Mouse (Mus musculus) hindbrain, embryonic 13.5 days (tissue): Measurements from ENCODE around the gene 4933407L21Rik. TPM values are rescaled to one million over a fixed set of nuclear protein-coding genes. Genes with fewer than 3 reads are reported as not detected.
A peak's percentile ranks its signal among the peaks of the same experiment; 100 is the strongest.

Source experiments
- ATAC-seq: fragments of 200-750 bp; cut with Nextera tagmentation; 2 replicates; pipeline ENCODE4 v1.8.0; 2017; ENCODE audit warnings: moderate TSS enrichment; ENCODE audit not compliant: low FRiP score
- H3K27ac ChIP-seq: fragments of 300-500 bp; sonication (generic); 2 replicates; pipeline ENCODE4 v1.5.1; 2015; ENCODE audit warnings: inconsistent platforms, mild to moderate bottlenecking, moderate library complexity
- H3K27me3 ChIP-seq: fragments of 300-500 bp; sonication (generic); 2 replicates; pipeline ENCODE4 v1.6.1; 2015; ENCODE audit warnings: mild to moderate bottlenecking, inconsistent platforms
- H3K36me3 ChIP-seq: fragments of 300-500 bp; sonication (generic); 2 replicates; pipeline ENCODE4 v1.6.1; 2015; ENCODE audit warnings: mild to moderate bottlenecking, inconsistent platforms
- H3K4me1 ChIP-seq: fragments of 300-500 bp; sonication (generic); replicated peaks from 2 replicates; pipeline ENCODE4 v1.6.1; 2015; ENCODE audit warnings: inconsistent platforms
- H3K4me2 ChIP-seq: fragments of 300-500 bp; sonication (generic); 2 replicates; pipeline ENCODE4 v1.6.1; 2015; ENCODE audit warnings: inconsistent platforms, mild to moderate bottlenecking, moderate library complexity
- H3K4me3 ChIP-seq: fragments of 300-500 bp; sonication (generic); 2 replicates; pipeline ENCODE4 v1.5.1; 2015; ENCODE audit warnings: mild to moderate bottlenecking, inconsistent platforms
- H3K9ac ChIP-seq: fragments of 300-500 bp; sonication (generic); 2 replicates; pipeline ENCODE4 v1.6.1; 2015; ENCODE audit warnings: mild to moderate bottlenecking, inconsistent platforms
- H3K9me3 ChIP-seq: fragments of 300-500 bp; sonication (generic); 2 replicates; pipeline ENCODE4 v1.6.1; 2016; ENCODE audit warnings: inconsistent platforms
- WGBS: fragments of 180-500 bp; shearing (Covaris S2); methylation state at CpG from one replicate; pipeline ENCODE4 v1.1.7; 2015; 5-methylcytosine and 5-hydroxymethylcytosine counted together
- polyA plus RNA-seq: library from polyadenylated mRNA; unstranded; fragments of >200 nt; fragmentation: Nextera tagmentation; extraction: Ambion mirVana; gene quantifications from 2 replicates; pipeline ENCODE4 v1.2.1, GENCODE M21; 2015

Gene 4933407L21Rik
- polyA plus RNA-seq, 1 experiment from 2014 or later, result 3.5 TPM

GRCm38 (mm10) chr1:85900521-85901333 lies 27.6 kb upstream of the 4933407L21Rik start:
- Histone ChIP-seq H3K4me2 (no peak overlapping the region), H3K36me3 (peaks cover 30% of the 10 kb centered on the region), H3K27me3 (no peaks in the 10 kb centered on the region), H3K27ac (peak overlapping the region; percentile 79), H3K4me1 (peaks cover 76% of the 10 kb centered on the region), H3K9ac (peak overlapping the region; percentile 66; the same call in 1 of the 2 replicates), H3K9me3 (no peaks in the 10 kb centered on the region), H3K4me3 (no peak overlapping the region)
- WGBS, result 80% methylated on average over 7 of the region's 7 CpGs
- ATAC-seq, result no peak

- Histone ChIP-seq H3K27me3 (no peaks in the 10 kb centered on the region), H3K4me2 (no peak overlapping the region), H3K9me3 (no peaks in the 10 kb centered on the region), H3K27ac (peak overlapping the region; percentile 79), H3K9ac (no peak overlapping the region), H3K4me1 (peaks cover 67% of the 10 kb centered on the region), H3K36me3 (peaks cover 39% of the 10 kb centered on the region), H3K4me3 (no peak overlapping the region)
- ATAC-seq, result peak; percentile 48
- WGBS, result 59% methylated on average over 3 of the region's 3 CpGs
These were observed 26.7 kb upstream of the 4933407L21Rik start for GRCm38 (mm10) chr1:85901516-85902107.

- ATAC-seq, result peak; percentile 78
- H3K27me3 ChIP-seq, result no peaks in the 10 kb centered on the region
- H3K4me1 ChIP-seq, result peaks cover 62% of the 10 kb centered on the region
- 35% methylated on average over 6 of the region's 7 CpGs for WGBS
- no peak overlapping the region for H3K9ac ChIP-seq
- H3K4me2 ChIP-seq, result no peak overlapping the region
- H3K4me3 ChIP-seq, result no peak overlapping the region
- H3K27ac ChIP-seq, result peak overlapping the region; percentile 79
- H3K9me3 ChIP-seq, result no peaks in the 10 kb centered on the region
- H3K36me3 ChIP-seq, result peaks cover 44% of the 10 kb centered on the region
These were observed 26.1 kb upstream of the 4933407L21Rik start for GRCm38 (mm10) chr1:85902108-85902561.

- Histone ChIP-seq H3K4me3 (no peak overlapping the region), H3K4me2 (no peak overlapping the region), H3K9ac (no peak overlapping the region), H3K36me3 (peaks cover 78% of the 10 kb centered on the region), H3K4me1 (peaks cover 14% of the 10 kb centered on the region), H3K9me3 (no peaks in the 10 kb centered on the region), H3K27ac (no peak overlapping the region), H3K27me3 (no peaks in the 10 kb centered on the region)
- ATAC-seq, result no peak
- WGBS, result 96% methylated on average over 12 of the region's 12 CpGs
These were observed 21.4 kb upstream of the 4933407L21Rik start for GRCm38 (mm10) chr1:85906892-85907291.

GRCm38 (mm10) chr1:85908754-85909590 lies 19.3 kb upstream of the 4933407L21Rik start:
- H3K36me3 ChIP-seq, result peaks cover 65% of the 10 kb centered on the region
- H3K27ac ChIP-seq, result 0 out of 2 replicates have a peak overlapping the region, but pooled peaks have one; percentile 12

GRCm38 (mm10) chr1:85913078-85913755 lies 15.1 kb upstream of the 4933407L21Rik start:
- H3K36me3 ChIP-seq, result peaks cover 23% of the 10 kb centered on the region
- H3K4me1 ChIP-seq, result peaks cover 21% of the 10 kb centered on the region
- H3K9me3 ChIP-seq, result no peaks in the 10 kb centered on the region
- no peak for ATAC-seq
- H3K4me2 ChIP-seq, result no peak overlapping the region
- H3K4me3 ChIP-seq, result no peak overlapping the region
- H3K27ac ChIP-seq, result no peak overlapping the region
- H3K9ac ChIP-seq, result no peak overlapping the region
- 93% methylated on average over 7 of the region's 7 CpGs for WGBS
- 0 out of 2 replicates have a peak, but pooled peaks cover 3% of the 10 kb centered on the region for H3K27me3 ChIP-seq

More at GRCm38 (mm10) chr1:85908754-85909590, 19.3 kb upstream of the 4933407L21Rik start:
- no peak overlapping the region for H3K4me3 ChIP-seq
- no peak overlapping the region for H3K4me2 ChIP-seq
- H3K9ac ChIP-seq, result no peak overlapping the region
- 0 out of 2 replicates have a peak, but pooled peaks cover 3% of the 10 kb centered on the region for H3K27me3 ChIP-seq
- no peak; the same call in 1 of the 2 replicates for ATAC-seq
- no peaks in the 10 kb centered on the region for H3K9me3 ChIP-seq
- 75% methylated on average over 13 of the region's 13 CpGs for WGBS
- H3K4me1 ChIP-seq, result no peaks in the 10 kb centered on the region

GRCm38 (mm10) chr1:85915890-85916289 lies 12.4 kb upstream of the 4933407L21Rik start:
- no peak overlapping the region; the same call in 1 of the 2 replicates for H3K27ac ChIP-seq

GRCm38 (mm10) chr1:85916830-85917450 lies 11.3 kb upstream of the 4933407L21Rik start:
- peak; percentile 87 for ATAC-seq
- Histone ChIP-seq H3K36me3 (no peaks in the 10 kb centered on the region), H3K9me3 (no peaks in the 10 kb centered on the region), H3K4me2 (peak overlapping the region; percentile 20; the same call in 1 of the 2 replicates), H3K27ac (peak overlapping the region; percentile 91), H3K4me1 (peaks cover 28% of the 10 kb centered on the region), H3K4me3 (no peak overlapping the region), H3K27me3 (peaks cover 10% of the 10 kb centered on the region; the same call in 1 of the 2 replicates), H3K9ac (no peak overlapping the region)
- WGBS, result 12% methylated on average over 4 of the region's 4 CpGs

More at GRCm38 (mm10) chr1:85915890-85916289, 12.4 kb upstream of the 4933407L21Rik start:
- Histone ChIP-seq H3K4me1 (peaks cover 24% of the 10 kb centered on the region), H3K4me2 (no peak overlapping the region), H3K36me3 (0 out of 2 replicates have a peak, but pooled peaks cover 6% of the 10 kb centered on the region), H3K9ac (no peak overlapping the region), H3K4me3 (no peak overlapping the region), H3K27me3 (peaks cover 10% of the 10 kb centered on the region; the same call in 1 of the 2 replicates), H3K9me3 (no peaks in the 10 kb centered on the region)
- ATAC-seq, result no peak

- no peaks in the 10 kb centered on the region for H3K36me3 ChIP-seq
- H3K9ac ChIP-seq, result no peak overlapping the region
- H3K4me1 ChIP-seq, result peaks cover 39% of the 10 kb centered on the region
- H3K4me2 ChIP-seq, result no peak overlapping the region
- H3K9me3 ChIP-seq, result no peaks in the 10 kb centered on the region
- no peak overlapping the region for H3K4me3 ChIP-seq
- no peak overlapping the region for H3K27ac ChIP-seq
- peaks cover 7% of the 10 kb centered on the region; the same call in 1 of the 2 replicates for H3K27me3 ChIP-seq
- WGBS, result 88% methylated on average over 7 of the region's 7 CpGs
- ATAC-seq, result no peak
These were observed 8.7 kb upstream of the 4933407L21Rik start for GRCm38 (mm10) chr1:85919621-85920020.

GRCm38 (mm10) chr1:85921725-85922124 lies 6.6 kb upstream of the 4933407L21Rik start:
- H3K9ac ChIP-seq, result no peak overlapping the region
- 75% methylated on average over 7 of the region's 7 CpGs for WGBS
- H3K36me3 ChIP-seq, result no peaks in the 10 kb centered on the region
- no peaks in the 10 kb centered on the region for H3K9me3 ChIP-seq
- ATAC-seq, result no peak
- H3K4me2 ChIP-seq, result no peak overlapping the region
- no peak overlapping the region for H3K4me3 ChIP-seq
- H3K4me1 ChIP-seq, result peaks cover 33% of the 10 kb centered on the region
- H3K27me3 ChIP-seq, result peaks cover 7% of the 10 kb centered on the region; the same call in 1 of the 2 replicates
- peak overlapping the region; percentile 58; the same call in 1 of the 2 replicates for H3K27ac ChIP-seq
